Mouse (Mus musculus) small intestine, adult 2 months (tissue): ENCODE data around the gene BC005561.

Source experiments
- CTCF ChIP-seq: fragments of 200-500 bp; IDR thresholded peaks from 2 replicates; pipeline ENCODE4 v1.5.1; 2012; ENCODE audit warnings: low read depth, mild to moderate bottlenecking, control low read depth, inconsistent platforms, low read length, moderate library complexity, mixed read lengths; ENCODE audit not compliant: insufficient replicate concordance, insufficient read length; ENCODE audit errors: extremely low read depth
- POLR2A ChIP-seq: fragments of 200-500 bp; IDR thresholded peaks from 2 replicates; pipeline ENCODE4 v1.6.1; 2012; ENCODE audit warnings: low read depth, mild to moderate bottlenecking, control low read depth, inconsistent platforms, low read length, moderate library complexity

DNA sequence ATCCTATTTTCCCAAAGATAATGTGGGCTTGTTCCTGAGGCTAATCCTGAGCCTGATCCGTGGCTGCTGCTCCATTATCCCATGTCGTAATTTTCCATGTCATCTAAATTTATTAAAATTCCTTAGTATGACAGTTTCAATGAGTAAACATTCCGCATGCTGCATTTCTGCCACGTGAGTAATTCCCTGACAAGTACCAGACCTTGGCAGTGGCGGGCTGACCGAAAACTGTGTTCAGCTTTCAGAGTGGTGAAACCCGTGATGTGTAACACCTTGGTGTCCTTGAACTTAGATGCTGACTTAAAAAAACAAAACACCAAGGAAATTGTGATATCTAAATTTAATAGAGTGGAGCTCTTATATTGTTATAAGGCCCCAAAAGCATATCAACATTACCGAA lies 42.9 kb upstream of the BC005561 start:
- TF ChIP-seq CTCF, result no peak
- TF ChIP-seq POLR2A, result no peak
